Mouse (Mus musculus) olfactory bulb, adult 2 months (tissue): ENCODE data around the gene Timm29.

Source experiments
- CTCF ChIP-seq: fragments of 200-500 bp; IDR thresholded peaks from 2 replicates; pipeline ENCODE4 v1.5.1; 2012; ENCODE audit warnings: low read depth, mild to moderate bottlenecking, low read length, moderate library complexity; ENCODE audit not compliant: insufficient read depth
- POLR2A ChIP-seq: fragments of 200-500 bp; IDR thresholded peaks from 2 replicates; pipeline ENCODE4 v1.6.1; 2012; ENCODE audit warnings: mild to moderate bottlenecking, low read depth, low read length, moderate library complexity; ENCODE audit not compliant: insufficient read depth

DNA sequence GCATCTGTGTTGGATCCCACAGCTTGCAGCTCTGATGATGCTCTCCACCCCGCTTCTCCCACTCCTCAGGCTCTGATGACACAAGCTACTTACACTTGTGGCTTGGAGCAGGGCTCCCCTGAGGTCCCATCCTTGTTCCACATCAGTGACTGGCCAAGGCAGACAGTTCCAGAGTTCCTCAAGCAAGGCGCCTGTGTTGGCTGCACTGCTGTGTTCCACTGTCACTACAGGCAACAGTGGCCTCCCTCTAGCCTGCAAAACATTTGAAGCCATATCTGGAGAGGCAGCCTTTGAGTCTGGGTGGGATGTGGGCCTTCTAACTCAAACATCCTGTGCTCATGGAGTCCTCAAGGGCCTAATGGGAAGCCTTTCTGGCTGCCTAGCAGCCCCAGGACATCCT is 35.5 kb upstream of the Timm29 start:
- no peak for TF ChIP-seq POLR2A
- TF ChIP-seq CTCF = no peak
